Mouse (Mus musculus): ENCODE data around the gene Dleu7. TPM values are rescaled to one million over a fixed set of nuclear protein-coding genes. Genes with fewer than 3 reads are reported as not detected.

Gene Dleu7
- polyA plus RNA-seq (2012; fragmentation: generic; extraction: Trizol), result not detected
- long read RNA-seq, experiment 1, result 0 reads
- long read RNA-seq, experiment 2, result 0 reads

GRCm38 (mm10) chr14:62292488-62293339 is at the start of gene Dleu7, which contains the start of gene Rnaseh2b:
Gene Dleu7, minus strand, starts transcription at chr14:62293047.
Gene Rnaseh2b, plus strand, starts transcription at chr14:62292589.
- peaks cover 14% of the 10 kb centered on the region for H3K27me3 ChIP-seq (ENCODE audit: control insufficient read depth, insufficient read depth, insufficient read length)
- TF ChIP-seq MYOD1 (IDR thresholded peaks at IDR 0.05; ENCODE audit: control insufficient read depth, insufficient read length, low read depth), result no peak
- no peak for TF ChIP-seq MAX (IDR thresholded peaks at IDR 0.05)
- TF ChIP-seq CEBPB (IDR thresholded peaks at IDR 0.05; ENCODE audit: low read depth), result no peak
- no peak for TF ChIP-seq CTCF (IDR thresholded peaks at IDR 0.05; ENCODE audit: control insufficient read depth, insufficient read depth, insufficient read length)
- TF ChIP-seq FOSL1 (IDR thresholded peaks at IDR 0.05; ENCODE audit: insufficient read depth, low read length, poor library complexity, severe bottlenecking), result no peak
- TF ChIP-seq MYOG (IDR thresholded peaks at IDR 0.05; ENCODE audit: control insufficient read depth, extremely low read depth, insufficient read length), result no peak
- TF ChIP-seq USF1 (IDR thresholded peaks at IDR 0.05; ENCODE audit: low read depth), result no peak
- H3K4me3 ChIP-seq (ENCODE audit: insufficient read depth, poor library complexity, severe bottlenecking), result no peak within 1 kb of the TSS

GRCm38 (mm10) chr14:62341887-62342642 is 49.2 kb upstream of the Dleu7 start:
- H3K79me2 ChIP-seq (ENCODE audit: control insufficient read depth, insufficient read depth), result peaks cover 40% of the 10 kb centered on the region
- H3K79me3 ChIP-seq (ENCODE audit: low read depth), result peaks cover 4% of the 10 kb centered on the region
- TF ChIP-seq CEBPB (IDR thresholded peaks at IDR 0.05; ENCODE audit: low read depth) (no peak), MYOG (IDR thresholded peaks at IDR 0.05; ENCODE audit: control insufficient read depth, extremely low read depth, insufficient read length) (no peak), MAX (IDR thresholded peaks at IDR 0.05) (no peak), MYOD1 (IDR thresholded peaks at IDR 0.05; ENCODE audit: control insufficient read depth, insufficient read length, low read depth) (no peak), CTCF (IDR thresholded peaks at IDR 0.05; ENCODE audit: control insufficient read depth, insufficient read depth, insufficient read length) (no peak), FOSL1 (IDR thresholded peaks at IDR 0.05; ENCODE audit: insufficient read depth, low read length, poor library complexity, severe bottlenecking) (no peak), USF1 (IDR thresholded peaks at IDR 0.05; ENCODE audit: low read depth) (no peak)
- no peaks in the 10 kb centered on the region for H3K27me3 ChIP-seq (ENCODE audit: control insufficient read depth, insufficient read depth, insufficient read length)
- H3ac ChIP-seq (ENCODE audit: control insufficient read depth, insufficient read length, low read depth), result no peak overlapping the region
- H3K36me3 ChIP-seq (ENCODE audit: control insufficient read depth, insufficient read depth), result peaks cover 5% of the 10 kb centered on the region
- no peak overlapping the region for H3K4me3 ChIP-seq (ENCODE audit: insufficient read depth, poor library complexity, severe bottlenecking)

More at GRCm38 (mm10) chr14:62292488-62293339, at the start of gene Dleu7, which contains the start of gene Rnaseh2b:
- Histone ChIP-seq H3K79me2 (ENCODE audit: control insufficient read depth, insufficient read depth) (no peaks in the 10 kb centered on the region), H3ac (ENCODE audit: control insufficient read depth, insufficient read length, low read depth) (no peak within 1 kb of the TSS), H3K79me3 (ENCODE audit: low read depth) (no peaks in the 10 kb centered on the region), H3K36me3 (ENCODE audit: control insufficient read depth, insufficient read depth) (no peaks in the 10 kb centered on the region)

GRCm38 (mm10) chr14:62339196-62339595 is 46.3 kb upstream of the Dleu7 start:
- H3K4me3 ChIP-seq (ENCODE audit: insufficient read depth, poor library complexity, severe bottlenecking), result no peak overlapping the region

GRCm38 (mm10) chr14:62333909-62334687 is 41.3 kb upstream of the Dleu7 start:
- no peak overlapping the region for H3K4me3 ChIP-seq (ENCODE audit: insufficient read depth, poor library complexity, severe bottlenecking)
- H3K27me3 ChIP-seq (ENCODE audit: control insufficient read depth, insufficient read depth, insufficient read length), result no peaks in the 10 kb centered on the region
- peaks cover 35% of the 10 kb centered on the region for H3K79me2 ChIP-seq (ENCODE audit: control insufficient read depth, insufficient read depth)
- H3K36me3 ChIP-seq (ENCODE audit: control insufficient read depth, insufficient read depth), result no peaks in the 10 kb centered on the region
- TF ChIP-seq FOSL1 (IDR thresholded peaks at IDR 0.05; ENCODE audit: insufficient read depth, low read length, poor library complexity, severe bottlenecking) (no peak), CTCF (IDR thresholded peaks at IDR 0.05; ENCODE audit: control insufficient read depth, insufficient read depth, insufficient read length) (no peak), MAX (IDR thresholded peaks at IDR 0.05) (no peak), USF1 (IDR thresholded peaks at IDR 0.05; ENCODE audit: low read depth) (no peak), MYOG (IDR thresholded peaks at IDR 0.05; ENCODE audit: control insufficient read depth, extremely low read depth, insufficient read length) (no peak), MYOD1 (IDR thresholded peaks at IDR 0.05; ENCODE audit: control insufficient read depth, insufficient read length, low read depth) (no peak), CEBPB (IDR thresholded peaks at IDR 0.05; ENCODE audit: low read depth) (no peak)
- H3ac ChIP-seq (ENCODE audit: control insufficient read depth, insufficient read length, low read depth), result no peak overlapping the region
- peaks cover 10% of the 10 kb centered on the region for H3K79me3 ChIP-seq (ENCODE audit: low read depth)

More at GRCm38 (mm10) chr14:62339196-62339595, 46.3 kb upstream of the Dleu7 start:
- H3ac ChIP-seq (ENCODE audit: control insufficient read depth, insufficient read length, low read depth), result no peak overlapping the region
- peaks cover 41% of the 10 kb centered on the region for H3K79me2 ChIP-seq (ENCODE audit: control insufficient read depth, insufficient read depth)
- H3K36me3 ChIP-seq (ENCODE audit: control insufficient read depth, insufficient read depth), result no peaks in the 10 kb centered on the region
- TF ChIP-seq CTCF (IDR thresholded peaks at IDR 0.05; ENCODE audit: control insufficient read depth, insufficient read depth, insufficient read length) (no peak), USF1 (IDR thresholded peaks at IDR 0.05; ENCODE audit: low read depth) (no peak), CEBPB (IDR thresholded peaks at IDR 0.05; ENCODE audit: low read depth) (no peak), FOSL1 (IDR thresholded peaks at IDR 0.05; ENCODE audit: insufficient read depth, low read length, poor library complexity, severe bottlenecking) (no peak), MAX (IDR thresholded peaks at IDR 0.05) (no peak), MYOG (IDR thresholded peaks at IDR 0.05; ENCODE audit: control insufficient read depth, extremely low read depth, insufficient read length) (no peak), MYOD1 (IDR thresholded peaks at IDR 0.05; ENCODE audit: control insufficient read depth, insufficient read length, low read depth) (no peak)
- no peaks in the 10 kb centered on the region for H3K27me3 ChIP-seq (ENCODE audit: control insufficient read depth, insufficient read depth, insufficient read length)
- H3K79me3 ChIP-seq (ENCODE audit: low read depth), result peaks cover 9% of the 10 kb centered on the region

Data from C2C12 (cell line).